Mouse (Mus musculus): ENCODE data around the gene Rab43. TPM values are rescaled to one million over a fixed set of nuclear protein-coding genes. Genes with fewer than 3 reads are reported as not detected.

The Rab43 gene
- polyA plus RNA-seq (2015; fragmentation: Nextera tagmentation; extraction: Ambion mirVana), result 25.5 and 25.9 TPM in 2 replicates

GRCm38 (mm10) chr6:87811675-87812338 lies at the start of gene Rab43:
Rab43 (minus strand) TSS chr6:87812164.
- peak; percentile 93 for ATAC-seq

GRCm38 (mm10) chr6:87857071-87857470 lies 45.1 kb upstream of the Rab43 start:
- H3K36me3 ChIP-seq (ENCODE audit: control insufficient read depth, insufficient read depth), result no peaks in the 10 kb centered on the region
- no peak overlapping the region for H3K4me3 ChIP-seq (ENCODE audit: low read depth, low read length)
- no peak for TF ChIP-seq CTCF (IDR thresholded peaks at IDR 0.05; ENCODE audit: low read depth)
- no peak overlapping the region for H3K4me2 ChIP-seq (replicated peaks; ENCODE audit: low read depth)
- H3K27me3 ChIP-seq (replicated peaks; ENCODE audit: control insufficient read depth, insufficient read depth, low read length), result no peaks in the 10 kb centered on the region
- no peaks in the 10 kb centered on the region for H3K9me3 ChIP-seq (ENCODE audit: control insufficient read depth)
- ATAC-seq, result no peak
- H3K27ac ChIP-seq (ENCODE audit: low read depth, low read length), result no peak overlapping the region
- WGBS, result 46% methylated on average over 1 of the region's 1 CpGs
- H3K4me1 ChIP-seq (replicated peaks; ENCODE audit: control insufficient read depth, insufficient read depth, low read length), result no peaks in the 10 kb centered on the region
- H3K9ac ChIP-seq (ENCODE audit: low read depth, low read length), result no peak overlapping the region

More at GRCm38 (mm10) chr6:87811675-87812338, at the start of gene Rab43:
- Histone ChIP-seq H3K4me2 (replicated peaks; ENCODE audit: low read depth) (peak within 1 kb of the TSS; percentile 87), H3K4me3 (ENCODE audit: low read depth, low read length) (peak within 1 kb of the TSS; percentile 89), H3K27me3 (replicated peaks; ENCODE audit: control insufficient read depth, insufficient read depth, low read length) (no peaks in the 10 kb centered on the region), H3K9ac (ENCODE audit: low read depth, low read length) (peak within 1 kb of the TSS; percentile 92), H3K4me1 (replicated peaks; ENCODE audit: control insufficient read depth, insufficient read depth, low read length) (0 out of 2 replicates have a peak, but pooled peaks cover 8% of the 10 kb centered on the region), H3K36me3 (ENCODE audit: control insufficient read depth, insufficient read depth) (0 out of 2 replicates have a peak, but pooled peaks cover 6% of the 10 kb centered on the region), H3K9me3 (ENCODE audit: control insufficient read depth) (no peaks in the 10 kb centered on the region), H3K27ac (ENCODE audit: low read depth, low read length) (peak within 1 kb of the TSS; percentile 95)
- WGBS, result under 1% methylated on average over 28 of the region's 56 CpGs
- TF ChIP-seq CTCF (IDR thresholded peaks at IDR 0.05; ENCODE audit: low read depth), result peak; percentile 61

GRCm38 (mm10) chr6:87853446-87853845 lies 41.5 kb upstream of the Rab43 start:
- H3K9me3 ChIP-seq (ENCODE audit: control insufficient read depth), result no peaks in the 10 kb centered on the region
- no peak overlapping the region for H3K4me2 ChIP-seq (replicated peaks; ENCODE audit: low read depth)
- peaks cover 4% of the 10 kb centered on the region; the same call in 1 of the 2 replicates for H3K4me1 ChIP-seq (replicated peaks; ENCODE audit: control insufficient read depth, insufficient read depth, low read length)
- TF ChIP-seq CTCF (IDR thresholded peaks at IDR 0.05; ENCODE audit: low read depth), result no peak
- no peak overlapping the region for H3K9ac ChIP-seq (ENCODE audit: low read depth, low read length)
- no peaks in the 10 kb centered on the region for H3K27me3 ChIP-seq (replicated peaks; ENCODE audit: control insufficient read depth, insufficient read depth, low read length)
- no peak overlapping the region for H3K27ac ChIP-seq (ENCODE audit: low read depth, low read length)
- WGBS, result 70% methylated on average over 4 of the region's 4 CpGs
- H3K4me3 ChIP-seq (ENCODE audit: low read depth, low read length), result no peak overlapping the region
- ATAC-seq, result no peak
- 0 out of 2 replicates have a peak, but pooled peaks cover 4% of the 10 kb centered on the region for H3K36me3 ChIP-seq (ENCODE audit: control insufficient read depth, insufficient read depth)

- WGBS, result 80% methylated on average over 6 of the region's 6 CpGs
- TF ChIP-seq CTCF (IDR thresholded peaks at IDR 0.05; ENCODE audit: low read depth), result no peak
- no peak overlapping the region for H3K27ac ChIP-seq (ENCODE audit: low read depth, low read length)
- H3K4me3 ChIP-seq (ENCODE audit: low read depth, low read length), result no peak overlapping the region
- H3K4me2 ChIP-seq (replicated peaks; ENCODE audit: low read depth), result no peak overlapping the region; the same call in 1 of the 2 replicates
- H3K9me3 ChIP-seq (ENCODE audit: control insufficient read depth), result no peaks in the 10 kb centered on the region
- 0 out of 2 replicates have a peak, but pooled peaks cover 6% of the 10 kb centered on the region for H3K36me3 ChIP-seq (ENCODE audit: control insufficient read depth, insufficient read depth)
- no peaks in the 10 kb centered on the region for H3K27me3 ChIP-seq (replicated peaks; ENCODE audit: control insufficient read depth, insufficient read depth, low read length)
- ATAC-seq, result no peak
- no peak overlapping the region for H3K9ac ChIP-seq (ENCODE audit: low read depth, low read length)
- H3K4me1 ChIP-seq (replicated peaks; ENCODE audit: control insufficient read depth, insufficient read depth, low read length), result peaks cover 7% of the 10 kb centered on the region; the same call in 1 of the 2 replicates
Observed at GRCm38 (mm10) chr6:87851871-87852270, 39.9 kb upstream of the Rab43 start.

DNA sequence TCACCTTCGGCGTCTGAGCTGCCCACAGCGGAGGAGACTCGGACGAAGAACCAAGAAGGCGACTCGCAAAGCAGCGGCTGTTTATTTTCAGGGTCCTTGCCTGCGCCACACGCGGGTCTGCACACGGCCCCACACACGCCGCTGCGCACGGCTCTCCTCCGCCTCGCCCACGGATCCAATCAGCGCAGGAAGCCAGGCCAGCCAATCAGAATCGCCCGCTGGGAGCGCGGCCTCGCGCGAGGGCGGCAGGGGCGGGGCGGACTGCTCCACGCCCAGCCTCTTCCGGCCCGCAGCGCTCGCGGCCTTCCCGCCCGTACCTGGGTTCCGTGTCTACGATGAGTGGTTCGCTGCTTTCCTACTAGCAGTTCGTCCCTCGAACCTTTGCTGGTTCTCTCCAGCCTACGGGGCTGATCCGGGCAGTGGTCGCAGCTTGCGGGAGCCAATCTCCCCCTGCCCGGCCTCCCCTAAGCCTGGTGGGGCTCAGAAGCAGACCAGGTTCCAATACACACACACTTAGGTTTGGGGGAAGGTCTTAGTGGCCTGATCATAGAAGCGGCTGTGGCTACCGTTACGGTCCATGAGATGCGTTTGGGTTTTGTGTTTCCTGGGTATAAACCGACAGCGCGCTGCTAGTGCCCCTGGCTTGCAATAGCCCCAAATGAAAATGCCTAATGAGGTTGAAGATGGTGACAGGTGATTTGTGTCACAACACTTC lies 39.1 kb upstream of the Rab43 start, which contains the start of gene Cnbp:
Gene Cnbp, minus strand, starts transcription at position 207 of the 715 bp plus-strand sequence.
- H3K27me3 ChIP-seq (replicated peaks; ENCODE audit: control insufficient read depth, insufficient read depth, low read length), result no peaks in the 10 kb centered on the region
- H3K9ac ChIP-seq (ENCODE audit: low read depth, low read length), result peak within 1 kb of the TSS; percentile 100
- H3K9me3 ChIP-seq (ENCODE audit: control insufficient read depth), result no peaks in the 10 kb centered on the region
- H3K4me3 ChIP-seq (ENCODE audit: low read depth, low read length), result peak within 1 kb of the TSS; percentile 99
- peak; percentile 98 for ATAC-seq
- under 1% methylated on average over 55 of the region's 55 CpGs for WGBS
- TF ChIP-seq CTCF (IDR thresholded peaks at IDR 0.05; ENCODE audit: low read depth), result peak; percentile 16; the same call in 1 of the 2 replicates
- peak within 1 kb of the TSS; percentile 90 for H3K4me2 ChIP-seq (replicated peaks; ENCODE audit: low read depth)
- 0 out of 2 replicates have a peak, but pooled peaks cover 6% of the 10 kb centered on the region for H3K36me3 ChIP-seq (ENCODE audit: control insufficient read depth, insufficient read depth)
- peak within 1 kb of the TSS; percentile 96 for H3K27ac ChIP-seq (ENCODE audit: low read depth, low read length)
- H3K4me1 ChIP-seq (replicated peaks; ENCODE audit: control insufficient read depth, insufficient read depth, low read length), result peaks cover 7% of the 10 kb centered on the region; the same call in 1 of the 2 replicates

Data from intestine, postnatal 0 days (tissue).